Mouse (Mus musculus): ENCODE data around the gene Gm17622. TPM values are rescaled to one million over a fixed set of nuclear protein-coding genes. Genes with fewer than 3 reads are reported as not detected.

Gene Gm17622
- total RNA-seq (2021), result not detected
- long read RNA-seq, experiment 1, result 0 reads
- long read RNA-seq, experiment 2, result 0 reads

DNA sequence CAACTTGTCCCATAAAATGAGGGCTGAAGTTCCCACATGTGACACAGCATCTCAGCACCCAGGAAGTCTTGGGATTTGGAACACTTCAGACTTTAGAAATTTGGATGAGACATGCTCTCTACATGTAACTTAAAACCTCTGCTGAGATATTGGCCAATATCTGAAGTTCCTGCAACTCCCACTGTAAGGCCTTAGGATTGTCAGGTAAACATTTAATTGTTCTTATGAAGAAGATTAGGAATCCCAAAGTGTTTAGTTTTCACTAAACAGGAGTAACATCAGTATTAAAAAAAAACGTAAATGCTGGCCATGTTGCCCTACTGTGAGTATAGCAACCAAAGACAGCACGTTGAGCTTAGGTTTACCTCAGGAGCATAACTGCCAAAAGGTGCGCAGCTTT, at the start of gene Gm17622:
Gm17622 (plus strand) TSS at position 301 of the 400 bp plus-strand sequence.
- no peak for DNase-seq (ENCODE audit: low spot score in 2 of 2)

GRCm38 (mm10) chr13:96450205-96450856, 40.2 kb upstream of the Gm17622 start:
- DNase-seq (ENCODE audit: low spot score in 2 of 2), result no peak

- peak; percentile 28 to 68 for DNase-seq (ENCODE audit: low spot score in 2 of 2)
These were observed 39.7 kb upstream of the Gm17622 start for GRCm38 (mm10) chr13:96450869-96451268.

GRCm38 (mm10) chr13:96451386-96452140, 39.0 kb upstream of the Gm17622 start:
- no peak for DNase-seq (ENCODE audit: low spot score in 2 of 2)

DNA sequence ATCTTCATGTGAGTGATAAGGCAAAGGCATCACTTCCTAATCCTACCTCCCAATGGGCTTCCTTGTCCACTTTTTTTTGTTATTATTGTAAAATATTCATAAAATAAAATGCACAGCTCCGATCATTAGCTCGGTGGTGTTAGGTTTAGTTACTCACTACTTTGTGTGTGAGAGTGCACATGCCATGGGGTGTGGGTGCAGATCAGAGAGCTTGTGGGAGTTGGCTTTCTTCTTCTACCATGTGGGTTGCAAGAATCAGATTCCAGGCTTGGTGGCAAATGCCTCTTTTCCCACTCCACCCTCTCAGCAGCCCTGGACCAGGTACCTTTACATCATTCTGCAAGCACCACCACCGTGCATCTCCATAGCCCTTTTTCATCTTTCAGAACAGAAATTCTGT, 37.9 kb upstream of the Gm17622 start:
- DNase-seq (ENCODE audit: low spot score in 2 of 2), result no peak

GRCm38 (mm10) chr13:96454288-96454687, 36.2 kb upstream of the Gm17622 start:
- peak in 1 of 2 experiments; percentile 19 for DNase-seq (ENCODE audit: low spot score in 2 of 2)

GRCm38 (mm10) chr13:96457566-96457965, 33.0 kb upstream of the Gm17622 start:
- no peak for DNase-seq (ENCODE audit: low spot score in 2 of 2)

DNA sequence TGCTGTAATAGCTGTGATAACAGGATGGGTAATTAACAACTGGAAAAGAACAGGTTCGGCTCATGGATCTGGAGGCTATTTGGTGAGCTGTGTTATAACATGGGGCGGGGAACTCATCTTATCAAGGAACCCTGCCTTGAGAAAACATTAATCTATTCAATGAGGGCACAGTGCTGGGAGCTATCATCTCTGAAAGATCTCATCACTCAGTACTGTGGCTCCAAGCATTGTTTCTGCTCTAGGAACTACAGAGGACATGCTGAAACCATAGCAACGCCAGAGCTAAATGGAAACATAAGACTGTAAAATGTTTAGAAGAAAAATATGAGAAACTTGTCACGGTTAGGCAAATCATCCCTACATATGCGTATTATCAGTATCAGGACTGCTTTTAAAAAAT, 32.5 kb upstream of the Gm17622 start:
- no peak for DNase-seq (ENCODE audit: low spot score in 2 of 2)

DNA sequence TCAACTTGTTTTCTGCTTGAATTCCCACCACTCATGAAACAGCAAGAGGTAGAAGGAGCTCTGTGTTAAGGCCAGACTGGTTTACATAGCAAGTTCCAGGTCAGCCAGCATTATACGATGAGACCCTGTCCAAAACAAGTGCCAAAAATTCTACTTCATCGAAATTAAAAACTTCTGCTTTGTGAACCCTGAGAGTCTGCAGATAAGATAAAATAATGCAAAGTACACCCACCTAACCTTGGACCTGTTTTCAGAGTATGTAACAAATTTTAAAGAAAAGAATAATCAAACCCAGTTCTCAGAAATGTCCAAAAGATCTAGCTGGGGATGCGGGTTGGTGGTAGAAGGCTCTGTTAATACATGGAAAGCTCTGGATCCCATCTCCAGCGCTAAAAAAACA, 31.9 kb upstream of the Gm17622 start:
- DNase-seq (ENCODE audit: low spot score in 2 of 2), result no peak

GRCm38 (mm10) chr13:96462644-96463043, 27.9 kb upstream of the Gm17622 start:
- no peak for DNase-seq (ENCODE audit: low spot score in 2 of 2)

DNA sequence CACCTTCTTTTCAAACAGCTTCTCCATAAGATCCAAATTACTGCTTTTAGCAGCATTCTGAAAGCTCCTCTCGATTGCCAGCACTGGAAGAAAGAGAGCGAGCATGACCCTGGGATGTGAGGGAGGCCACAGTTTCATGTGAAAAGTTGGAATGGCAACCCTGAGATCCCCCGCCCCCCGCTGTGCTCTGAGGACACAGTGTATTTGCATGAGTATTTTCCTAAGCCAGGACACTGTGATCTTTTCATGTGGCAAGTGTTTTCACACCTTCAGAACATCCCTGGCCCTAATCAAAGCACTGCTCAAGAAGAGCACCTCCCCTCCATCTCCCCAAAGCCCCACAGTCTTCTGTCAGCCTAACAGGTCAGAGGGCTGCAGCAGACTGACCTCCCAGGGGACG, 25.2 kb upstream of the Gm17622 start:
- DNase-seq (ENCODE audit: low spot score in 2 of 2), result no peak

DNA sequence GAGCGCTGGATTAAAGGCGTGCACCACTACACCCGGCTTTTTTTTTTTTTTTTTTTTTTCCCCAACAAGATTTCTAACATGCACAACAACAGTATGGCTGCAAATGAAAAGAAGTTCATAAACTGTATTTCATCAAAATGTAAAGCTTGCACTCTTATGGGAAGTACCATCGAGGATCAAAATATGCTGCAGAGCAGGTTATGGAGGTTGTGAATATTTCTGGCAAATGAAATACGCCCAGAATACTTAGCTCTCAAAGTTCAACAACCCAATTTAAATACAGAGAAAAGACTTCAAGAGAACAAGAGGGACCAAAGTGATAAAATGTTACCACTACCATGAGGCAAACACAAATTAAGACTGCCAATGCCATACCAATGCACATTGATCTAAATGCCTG, 21.9 kb upstream of the Gm17622 start:
- no peak for DNase-seq (ENCODE audit: low spot score in 2 of 2)

GRCm38 (mm10) chr13:96470556-96470955, 20.0 kb upstream of the Gm17622 start:
- no peak for DNase-seq (ENCODE audit: low spot score in 2 of 2)

GRCm38 (mm10) chr13:96470957-96471356, 19.6 kb upstream of the Gm17622 start, which contains the start of gene Ankdd1b:
Gene Ankdd1b, minus strand, starts transcription at chr13:96471198.
- no peak for DNase-seq (ENCODE audit: low spot score in 2 of 2)

GRCm38 (mm10) chr13:96477226-96477625, 13.3 kb upstream of the Gm17622 start:
- no peak for DNase-seq (ENCODE audit: low spot score in 2 of 2)

GRCm38 (mm10) chr13:96478991-96479390, 11.5 kb upstream of the Gm17622 start:
- DNase-seq (ENCODE audit: low spot score in 2 of 2), result no peak

GRCm38 (mm10) chr13:96487230-96487629, 3.3 kb upstream of the Gm17622 start:
- no peak for DNase-seq (ENCODE audit: low spot score in 2 of 2)

DNA sequence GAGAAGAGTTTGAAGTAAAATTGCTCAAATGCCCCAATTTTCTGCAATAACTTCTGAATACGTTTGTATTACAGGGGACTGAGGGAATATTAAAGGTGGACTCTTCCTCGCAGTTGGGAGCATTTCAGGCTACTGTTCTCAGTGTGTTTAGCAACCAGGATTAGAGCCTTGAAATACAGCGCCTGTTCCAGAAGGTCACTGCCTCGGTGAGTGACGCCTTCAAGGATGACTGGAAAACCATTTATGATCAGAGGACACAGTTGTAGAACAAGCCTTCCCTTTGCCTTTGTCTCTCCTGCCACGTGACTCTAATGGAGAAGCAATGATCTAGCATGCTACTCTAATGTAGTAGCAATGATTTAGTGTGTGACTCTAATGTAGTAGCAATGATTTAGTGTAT, 2.6 kb upstream of the Gm17622 start:
- no peak for DNase-seq (ENCODE audit: low spot score in 2 of 2)

DNA sequence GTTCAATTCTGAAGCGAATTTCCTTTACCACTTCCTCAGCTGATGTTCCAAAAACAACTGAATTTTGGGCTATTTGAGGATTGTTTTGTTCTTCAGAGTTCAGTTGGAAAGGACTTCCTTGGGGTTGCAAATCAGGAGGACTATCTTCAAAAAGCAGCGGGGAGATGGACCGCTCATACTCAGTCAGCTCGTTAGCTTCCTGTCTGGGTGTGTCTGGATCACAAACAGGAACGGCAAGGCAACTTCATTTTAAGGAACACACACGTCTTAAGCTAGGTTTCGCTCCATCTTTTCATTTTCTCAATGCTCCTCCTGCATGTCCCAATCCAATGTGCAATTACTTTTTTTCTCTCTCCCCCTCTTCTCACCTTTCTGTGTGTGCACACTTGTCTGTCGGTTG, 6.1 kb downstream of the Gm17622 start:
- DNase-seq (ENCODE audit: low spot score in 2 of 2), result no peak

DNA sequence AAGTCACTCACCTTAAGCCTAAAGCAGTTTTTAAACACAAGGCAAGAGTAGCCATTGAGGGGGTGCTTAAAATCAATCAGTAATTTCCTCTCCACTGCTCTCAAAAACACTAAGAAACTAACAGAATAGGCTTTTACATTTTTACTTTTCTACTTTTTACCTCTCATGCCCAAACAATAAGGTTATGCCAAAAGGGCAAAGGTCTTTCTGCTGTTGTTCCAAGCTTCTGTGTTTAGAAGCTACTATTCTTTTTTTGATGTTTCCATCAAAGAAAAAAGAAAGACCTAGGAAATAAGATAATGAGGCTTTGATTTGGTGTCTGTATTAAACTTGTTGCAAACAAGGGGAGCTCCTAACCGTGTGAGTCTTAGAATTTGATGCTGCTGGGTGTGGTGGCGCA, 9.4 kb downstream of the Gm17622 start:
- DNase-seq (ENCODE audit: low spot score in 2 of 2), result no peak

GRCm38 (mm10) chr13:96505661-96506060, 15.1 kb downstream of the Gm17622 start:
- DNase-seq (ENCODE audit: low spot score in 2 of 2), result no peak

DNA sequence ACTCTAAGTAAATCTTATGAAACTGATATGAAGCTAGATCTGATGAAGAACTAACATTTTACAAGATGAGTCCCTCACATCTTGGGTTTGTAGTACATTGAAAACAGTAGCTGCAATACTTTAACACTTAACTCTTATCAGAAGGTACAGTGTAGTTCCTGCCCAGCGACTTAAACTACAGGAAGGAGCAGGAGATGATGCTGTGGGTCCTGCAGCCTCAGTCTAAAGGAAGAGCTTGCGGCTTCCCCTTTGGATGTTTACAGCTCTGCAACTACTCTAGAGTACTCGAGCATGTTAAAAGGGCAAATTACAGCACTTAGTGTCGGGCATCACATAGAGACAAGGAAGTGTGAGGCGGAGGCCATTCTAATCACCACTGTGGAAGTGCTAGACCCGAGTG, 15.8 kb downstream of the Gm17622 start:
- no peak for DNase-seq (ENCODE audit: low spot score in 2 of 2)

GRCm38 (mm10) chr13:96507541-96507940, 17.0 kb downstream of the Gm17622 start:
- no peak for DNase-seq (ENCODE audit: low spot score in 2 of 2)
